Mouse (Mus musculus) liver, embryonic 14.5 days (tissue): ENCODE measurements around the gene Dagla. TPM values are rescaled to one million over a fixed set of nuclear protein-coding genes. Genes with fewer than 3 reads are reported as not detected.

Experiments
- ATAC-seq: fragments of 200-750 bp; cut with Nextera tagmentation; 2 replicates; pipeline ENCODE4 v1.8.0; 2017; ENCODE audit warnings: moderate number of reproducible peaks, mild to moderate bottlenecking, moderate library complexity; ENCODE audit not compliant: insufficient read depth
- DNase-seq, 3 experiments: peaks; one replicate each; pipeline ENCODE4 v3.0.0-alpha.2; 2012 to 2013; ENCODE audit warnings: low read depth in 3 of 3, low spot score in 3 of 3
- H3K27ac ChIP-seq: fragments of 300-500 bp; sonication (generic); 2 replicates; pipeline ENCODE4 v1.5.1; 2014; ENCODE audit warnings: moderate library complexity, mild to moderate bottlenecking, control low read depth, inconsistent platforms
- H3K27me3 ChIP-seq: fragments of 300-500 bp; sonication (generic); 2 replicates; pipeline ENCODE4 v1.6.1; 2014; ENCODE audit warnings: mild to moderate bottlenecking, low read length, moderate library complexity; ENCODE audit not compliant: control insufficient read depth, insufficient read depth
- H3K36me3 ChIP-seq: fragments of 300-500 bp; sonication (generic); replicated peaks from 2 replicates; pipeline ENCODE4 v1.6.1; 2014; ENCODE audit warnings: low read depth; ENCODE audit not compliant: control insufficient read depth, insufficient read depth
- H3K4me1 ChIP-seq, 2 experiments: fragments of 200-500 bp in 1 of 2; fragments of 300-500 bp in 1 of 2; sonication (generic) in 1 of 2; replicated peaks; 2 replicates each; pipeline ENCODE4 v1.6.1; 2012 to 2014; ENCODE audit warnings: antibody characterized with exemption in 1 of 2, inconsistent platforms in 1 of 2, low read length in 1 of 2; ENCODE audit not compliant: control insufficient read depth in 2 of 2, insufficient read depth in 2 of 2
- H3K4me2 ChIP-seq: fragments of 300-500 bp; sonication (generic); 2 replicates; pipeline ENCODE4 v1.6.1; 2014; ENCODE audit warnings: low read depth, mild to moderate bottlenecking, control low read depth, moderate library complexity
- H3K4me3 ChIP-seq, 2 experiments: fragments of 200-500 bp in 1 of 2; fragments of 300-500 bp in 1 of 2; sonication (generic) in 1 of 2; 2 replicates each; pipeline ENCODE4 v1.5.1; 2012 to 2014; ENCODE audit warnings: low read depth in 2 of 2, low read length in 2 of 2, mild to moderate bottlenecking in 2 of 2, control low read depth in 1 of 2, inconsistent platforms in 1 of 2, moderate library complexity in 1 of 2; ENCODE audit not compliant: insufficient read depth in 1 of 2
- H3K9ac ChIP-seq: fragments of 300-500 bp; sonication (generic); replicated peaks from 2 replicates; pipeline ENCODE4 v1.6.1; 2014; ENCODE audit warnings: mild to moderate bottlenecking, control low read depth, moderate library complexity
- H3K9me3 ChIP-seq: fragments of 300-500 bp; sonication (generic); 2 replicates; pipeline ENCODE4 v1.6.1; 2016; ENCODE audit warnings: low read length, mixed read lengths; ENCODE audit not compliant: control insufficient read depth
- CTCF ChIP-seq: IDR thresholded peaks from 2 replicates; pipeline ENCODE4 v1.5.1; 2016; ENCODE audit warnings: antibody characterized with exemption, low read depth, control low read depth
- EP300 ChIP-seq: IDR thresholded peaks from 2 replicates; pipeline ENCODE4 v1.6.1; 2016; ENCODE audit warnings: antibody characterized with exemption, low read depth
- WGBS: fragments of 180-500 bp; shearing (Covaris S2); extraction: QIAGEN DNeasy Blood & Tissue Kit; methylation state at CpG from one replicate; pipeline ENCODE4 v1.1.7; 2014; ENCODE audit not compliant: insufficient replicate concordance; 5-methylcytosine and 5-hydroxymethylcytosine counted together
- polyA plus RNA-seq, 2 experiments: library from polyadenylated mRNA; depleted of rRNA in 1 of 2; stranded (reverse) in 1 of 2; unstranded in 1 of 2; fragments of >200 nt; fragmentation: Nextera tagmentation in 1 of 2; extraction: Ambion mirVana in 1 of 2; gene quantifications; 2 replicates each; pipeline versions ENCODE4 v1.2.1 to v1.2.3; 2012 to 2014

Gene Dagla
- polyA plus RNA-seq, 2 experiments = 0.09 to 0.30 TPM

- no peak overlapping the region for H3K9ac ChIP-seq
- WGBS = 21% methylated on average over 14 of the region's 14 CpGs
- no peak for TF ChIP-seq EP300
- TF ChIP-seq CTCF = peak; percentile 84
- no peaks in the 10 kb centered on the region for H3K9me3 ChIP-seq
- no peaks in the 10 kb centered on the region for H3K4me1 ChIP-seq
- DNase-seq (peak in 2 of 3 experiments; percentile 20 to 37), ATAC-seq (peak; percentile 47; the same call in 1 of the 2 replicates)
- H3K4me2 ChIP-seq = no peak overlapping the region
- H3K27me3 ChIP-seq = no peaks in the 10 kb centered on the region
- no peak overlapping the region for H3K27ac ChIP-seq
- no peak overlapping the region for H3K4me3 ChIP-seq
- no peaks in the 10 kb centered on the region for H3K36me3 ChIP-seq
These were observed 38.4 kb downstream of the Dagla start for GRCm38 (mm10) chr19:10266196-10266850.

GRCm38 (mm10) chr19:10261369-10261768 lies 43.3 kb downstream of the Dagla start:
- no peak overlapping the region for H3K4me2 ChIP-seq
- no peaks in the 10 kb centered on the region for H3K9me3 ChIP-seq
- H3K4me1 ChIP-seq = no peaks in the 10 kb centered on the region
- H3K27ac ChIP-seq = no peak overlapping the region
- TF ChIP-seq CTCF = no peak
- no peak for TF ChIP-seq EP300
- H3K9ac ChIP-seq = no peak overlapping the region
- DNase-seq = no peak
- H3K27me3 ChIP-seq = no peaks in the 10 kb centered on the region
- no peak for ATAC-seq
- WGBS = 62% methylated on average over 7 of the region's 7 CpGs
- H3K36me3 ChIP-seq = no peaks in the 10 kb centered on the region
- no peak overlapping the region for H3K4me3 ChIP-seq

- DNase-seq (peak in 2 of 3 experiments; percentile 31 to 33), ATAC-seq (no peak)
- H3K4me1 ChIP-seq = no peaks in the 10 kb centered on the region
- no peak overlapping the region for H3K9ac ChIP-seq
- peak; percentile 92 for TF ChIP-seq CTCF
- no peak for TF ChIP-seq EP300
- no peaks in the 10 kb centered on the region for H3K36me3 ChIP-seq
- no peaks in the 10 kb centered on the region for H3K9me3 ChIP-seq
- H3K4me2 ChIP-seq = no peak overlapping the region
- H3K27ac ChIP-seq = no peak overlapping the region
- no peaks in the 10 kb centered on the region for H3K27me3 ChIP-seq
- no peak overlapping the region for H3K4me3 ChIP-seq
- WGBS = 13% methylated on average over 6 of the region's 6 CpGs
These were observed 46.2 kb downstream of the Dagla start for GRCm38 (mm10) chr19:10258279-10259011.

GRCm38 (mm10) chr19:10248128-10248527 lies 56.5 kb downstream of the Dagla start:
- DNase-seq = no peak
- no peaks in the 10 kb centered on the region for H3K27me3 ChIP-seq
- 55% methylated on average over 20 of the region's 20 CpGs for WGBS

GRCm38 (mm10) chr19:10247165-10247564 lies 57.5 kb downstream of the Dagla start:
- H3K4me3 ChIP-seq = no peak overlapping the region
- 22% methylated on average over 6 of the region's 6 CpGs for WGBS
- H3K9me3 ChIP-seq = no peaks in the 10 kb centered on the region
- DNase-seq = no peak
- TF ChIP-seq EP300 (no peak), CTCF (no peak)
- H3K27ac ChIP-seq = no peak overlapping the region
- no peaks in the 10 kb centered on the region for H3K27me3 ChIP-seq
- no peak overlapping the region for H3K9ac ChIP-seq
- no peak overlapping the region for H3K4me2 ChIP-seq
- ATAC-seq = no peak
- no peaks in the 10 kb centered on the region for H3K36me3 ChIP-seq
- H3K4me1 ChIP-seq = no peaks in the 10 kb centered on the region

More at GRCm38 (mm10) chr19:10248128-10248527, 56.5 kb downstream of the Dagla start:
- Histone ChIP-seq H3K4me1 (no peaks in the 10 kb centered on the region), H3K27ac (no peak overlapping the region), H3K4me2 (no peak overlapping the region), H3K36me3 (no peaks in the 10 kb centered on the region), H3K9me3 (no peaks in the 10 kb centered on the region), H3K4me3 (no peak overlapping the region), H3K9ac (no peak overlapping the region)
- TF ChIP-seq EP300 = no peak
- TF ChIP-seq CTCF = no peak
- no peak for ATAC-seq
